Mouse (Mus musculus) CH12F3 (cell line): ENCODE results near the gene Tnfrsf4.

Experiments
- in situ Hi-C: fragments of 300-500 bp; cut with MboI; formaldehyde crosslinking; loops from 2 replicates; pipeline ENCODE4 v1.14.3; 2020; ENCODE audit warnings: low sequenced_read_pairs

The Tnfrsf4 gene

DNA sequence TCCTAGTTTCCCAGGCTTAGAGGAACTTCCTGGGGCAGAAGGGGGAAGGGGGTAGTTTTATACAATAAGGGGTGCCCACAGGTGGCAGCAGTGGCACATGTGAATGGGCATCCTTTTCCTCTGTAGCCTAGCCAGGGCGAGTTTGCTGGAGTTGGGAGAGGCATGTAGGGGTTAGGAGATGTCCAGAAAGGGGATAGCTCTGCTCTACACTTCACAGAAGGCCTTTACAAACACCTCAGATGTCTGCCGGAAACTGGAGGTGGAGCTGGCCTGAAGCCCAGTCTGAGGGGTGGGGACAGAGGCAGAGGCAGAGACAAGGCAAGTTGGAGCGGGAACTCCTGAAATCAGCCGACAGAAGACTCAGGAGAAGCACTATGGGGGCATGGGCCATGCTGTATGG is 12.4 kb downstream of the Tnfrsf4 start, which contains the start of gene Tnfrsf18:
Gene Tnfrsf18, plus strand, starts transcription at position 152 of the 400 bp plus-strand sequence.
- in situ Hi-C loops = no loop called here

DNA sequence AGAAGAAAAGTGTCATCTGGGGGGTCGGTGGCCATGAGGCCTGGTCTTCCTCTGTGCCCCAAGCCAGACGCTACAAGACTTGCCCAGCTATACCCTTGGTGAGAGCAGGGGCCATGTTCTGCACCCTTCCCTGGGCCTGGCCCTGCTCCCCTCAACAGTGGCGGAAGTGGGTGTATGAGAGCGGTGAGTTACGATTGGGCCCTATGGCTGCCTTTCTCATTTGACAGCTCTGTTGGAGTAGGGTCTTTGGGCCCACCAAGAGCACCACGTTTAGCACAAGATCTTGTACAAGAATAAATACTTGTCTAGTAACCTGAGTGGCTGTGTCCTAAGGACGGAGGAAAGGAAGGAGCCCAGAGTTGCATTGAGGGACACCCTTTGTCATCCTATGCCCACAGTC is 14.9 kb downstream of the Tnfrsf4 start:
- in situ Hi-C loops = no loop called here

DNA sequence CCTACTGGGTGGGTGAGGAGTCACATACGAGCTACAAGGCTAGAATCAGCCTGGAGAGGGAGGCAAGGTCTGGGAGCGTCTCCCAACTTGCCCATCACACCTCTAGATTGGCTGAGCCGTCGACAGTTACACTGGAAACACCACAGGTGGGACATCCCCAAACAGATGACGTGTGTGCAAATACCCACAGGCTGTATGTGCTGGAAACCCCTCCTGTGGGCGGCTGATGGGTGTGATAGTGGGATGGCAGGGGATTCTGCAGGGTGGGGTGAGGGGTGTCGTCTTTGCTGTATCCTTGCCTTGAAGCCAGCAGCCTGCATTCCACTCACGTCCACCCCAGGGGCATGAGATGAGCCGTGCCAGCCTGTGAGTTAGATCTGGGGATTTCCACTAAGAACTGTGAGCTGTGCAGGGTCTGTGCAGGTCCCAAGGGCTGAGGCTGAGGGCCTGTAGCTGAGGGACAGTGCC is 17.0 kb downstream of the Tnfrsf4 start:
- in situ Hi-C loops = loop anchor here (10.0 kb wide), 1 partner anchor 74 kb away; the partner anchor contains the start of gene 9430015G10Rik

DNA sequence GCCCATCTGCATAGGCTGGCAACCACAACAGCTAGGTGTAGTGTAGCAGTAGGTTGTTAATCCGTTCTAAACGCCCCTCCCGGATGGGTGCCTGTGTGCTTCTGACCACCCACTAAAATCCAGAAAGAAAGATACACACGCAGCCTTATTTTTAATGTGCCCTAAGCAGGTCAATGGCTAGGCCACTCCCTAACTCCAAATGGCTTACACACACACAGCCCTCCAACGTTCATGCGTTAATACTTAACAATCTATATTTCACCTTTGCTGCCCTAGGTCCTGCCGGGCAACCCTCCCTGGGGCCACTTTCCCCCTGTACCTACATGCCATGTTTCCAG is 17.6 kb downstream of the Tnfrsf4 start:
- in situ Hi-C loops = loop anchor here (10.0 kb wide), 1 partner anchor 74 kb away; the partner anchor contains the start of gene 9430015G10Rik

DNA sequence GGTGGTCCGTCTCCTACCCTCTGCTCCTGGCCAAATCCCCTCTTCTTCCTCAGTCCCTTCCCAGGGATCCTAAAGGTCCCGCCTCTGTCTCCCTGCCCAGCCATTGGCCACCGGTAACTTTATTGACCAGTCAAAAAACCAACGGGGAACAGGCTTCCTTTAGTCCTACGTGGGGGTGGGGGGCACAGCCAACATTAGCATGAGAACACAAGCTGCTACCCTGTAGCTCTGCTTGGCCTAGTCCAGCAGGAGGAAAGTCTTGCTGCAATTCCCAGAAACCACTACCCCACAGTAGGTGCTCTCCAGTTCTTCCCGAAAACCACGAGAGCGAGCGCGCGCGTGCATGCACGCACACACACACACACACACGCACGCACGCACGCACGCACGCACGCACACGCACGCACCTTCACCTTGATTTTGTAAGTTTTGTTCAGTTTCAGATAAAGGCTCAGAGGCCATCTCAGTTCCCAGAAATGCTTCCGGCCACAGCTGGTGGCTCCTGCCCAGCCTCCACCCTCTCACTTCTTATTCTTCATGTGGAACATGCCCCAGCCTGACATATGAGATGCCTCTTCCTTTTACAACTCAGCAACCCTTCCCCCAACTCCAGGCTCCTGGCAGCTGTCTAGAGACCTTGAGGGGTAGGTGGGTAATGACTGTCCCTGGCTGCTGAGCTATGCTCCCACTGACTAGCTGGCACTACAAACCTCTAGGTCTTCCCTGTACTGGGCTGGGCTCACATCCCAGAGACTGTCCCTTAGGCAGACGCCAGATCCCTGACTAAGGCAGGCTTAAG is 18.1 kb downstream of the Tnfrsf4 start:
- in situ Hi-C loops = loop anchor here (10.0 kb wide), 1 partner anchor 73 kb away; the partner anchor contains the start of gene 9430015G10Rik

DNA sequence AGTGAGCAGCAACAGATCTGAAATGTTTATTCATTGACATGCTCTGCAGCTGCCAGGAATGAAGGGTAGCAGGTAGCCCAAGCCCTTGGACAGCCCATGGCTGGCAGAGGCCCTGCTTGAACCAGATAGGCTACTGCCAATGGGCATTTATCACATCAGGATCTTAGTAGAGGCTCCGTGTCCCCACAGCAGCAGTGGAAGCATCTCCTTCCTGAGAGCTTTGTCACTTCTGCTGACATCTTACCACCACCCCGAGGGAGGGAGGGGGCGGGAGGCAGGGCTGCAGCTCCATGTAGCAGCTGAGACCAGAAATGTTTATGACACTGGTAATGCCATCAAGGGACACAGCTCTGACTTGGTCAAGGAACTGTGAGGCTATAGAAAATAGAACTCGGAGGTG is 19.2 kb downstream of the Tnfrsf4 start:
- in situ Hi-C loops = loop anchor here (10.0 kb wide), 1 partner anchor 72 kb away; the partner anchor contains the start of gene 9430015G10Rik

DNA sequence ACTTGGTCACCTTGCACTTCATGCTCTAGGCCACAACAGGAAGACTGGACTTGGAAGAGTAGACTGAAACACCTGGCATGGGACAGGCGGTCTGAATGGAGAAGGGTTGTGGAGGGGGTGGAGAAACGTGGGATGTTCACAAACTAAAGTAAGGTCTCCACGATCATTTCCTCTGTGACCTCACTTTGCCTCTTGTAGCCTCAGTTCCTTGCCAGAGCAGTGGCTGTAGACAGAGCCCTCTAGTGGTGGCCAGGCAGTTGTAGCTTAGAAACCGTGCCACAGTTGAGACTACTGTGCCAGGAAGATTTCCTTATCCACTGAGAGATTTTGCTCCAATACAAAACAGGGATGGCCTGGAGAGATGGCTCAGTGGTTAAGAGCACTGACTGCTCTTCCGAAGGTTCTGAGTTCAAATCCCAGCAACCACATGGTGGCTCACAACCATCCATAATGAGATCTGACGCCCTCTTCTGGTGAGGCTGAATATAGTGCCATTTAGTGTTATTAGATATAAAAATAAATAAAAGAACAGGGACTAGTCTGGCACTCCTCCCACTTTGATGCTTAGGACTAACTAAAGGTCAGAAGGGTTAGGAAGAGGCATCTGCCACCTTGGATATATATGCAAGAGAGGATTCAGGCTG is 20.0 kb downstream of the Tnfrsf4 start:
- in situ Hi-C loops = loop anchor here (10.0 kb wide), 1 partner anchor 71 kb away; the partner anchor contains the start of gene 9430015G10Rik

DNA sequence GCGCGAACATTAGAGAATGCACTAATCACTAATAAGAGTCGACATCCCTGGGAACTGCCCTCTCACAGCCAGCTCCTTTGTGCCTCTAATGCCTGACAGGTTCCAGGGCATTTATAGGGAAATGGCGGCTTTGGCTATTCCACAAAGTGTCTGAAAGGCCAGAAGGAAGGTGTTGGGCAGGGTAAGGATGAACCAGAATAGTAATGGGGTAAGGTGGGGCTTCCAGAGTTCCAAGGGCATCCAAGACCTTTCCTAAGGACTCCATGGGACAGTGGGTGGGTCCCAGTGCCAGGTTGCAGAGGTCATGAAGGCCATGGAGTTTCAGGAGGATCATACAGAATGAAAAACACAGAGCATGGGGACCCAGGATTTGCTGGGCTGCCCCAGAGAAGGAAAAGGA is 20.7 kb downstream of the Tnfrsf4 start:
- in situ Hi-C loops = loop anchor here (10.0 kb wide), 1 partner anchor 70 kb away; the partner anchor contains the start of gene 9430015G10Rik

DNA sequence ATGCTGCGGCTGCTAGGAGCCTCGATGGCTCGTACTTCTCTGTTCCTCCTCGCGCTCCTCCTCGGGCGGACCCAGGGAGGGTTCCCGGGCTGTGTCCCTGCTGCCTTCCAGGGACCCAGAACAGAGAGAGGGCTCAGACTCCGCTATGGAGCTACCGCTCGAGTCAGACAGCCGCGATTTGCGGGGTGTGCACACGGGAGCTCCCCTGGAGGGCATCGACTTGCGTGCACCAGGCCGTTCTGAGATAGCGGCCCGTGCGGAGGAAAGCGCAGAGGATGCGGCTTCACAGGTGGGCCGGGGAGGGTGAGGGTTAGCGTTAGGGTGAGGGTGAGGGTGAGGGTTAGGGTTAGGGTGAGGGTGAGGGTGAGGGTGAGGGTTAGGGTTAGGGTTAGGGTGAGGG is 21.3 kb downstream of the Tnfrsf4 start:
- in situ Hi-C loops = loop anchor here (10.0 kb wide), 1 partner anchor 70 kb away; the partner anchor contains the start of gene 9430015G10Rik

DNA sequence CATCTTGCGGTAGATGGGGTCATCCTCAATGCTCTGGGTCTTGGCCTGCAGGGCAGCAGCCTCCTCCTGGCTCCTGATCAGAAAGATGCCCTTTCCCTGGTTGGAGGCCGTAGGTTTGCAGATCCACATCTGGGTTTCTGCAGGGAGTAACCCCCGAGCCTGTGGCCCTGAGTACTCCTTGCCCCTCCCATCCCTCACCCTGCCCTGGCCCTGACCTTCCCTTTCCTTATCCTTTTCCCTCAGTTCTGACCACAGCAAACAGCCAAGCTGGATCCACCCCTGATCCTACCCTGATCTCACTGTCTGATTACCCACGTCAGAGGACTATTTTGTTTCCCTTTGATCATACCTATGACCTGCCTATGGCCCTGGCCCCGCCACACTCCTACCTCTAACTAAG is 31.1 kb downstream of the Tnfrsf4 start:
- in situ Hi-C loops = no loop called here

DNA sequence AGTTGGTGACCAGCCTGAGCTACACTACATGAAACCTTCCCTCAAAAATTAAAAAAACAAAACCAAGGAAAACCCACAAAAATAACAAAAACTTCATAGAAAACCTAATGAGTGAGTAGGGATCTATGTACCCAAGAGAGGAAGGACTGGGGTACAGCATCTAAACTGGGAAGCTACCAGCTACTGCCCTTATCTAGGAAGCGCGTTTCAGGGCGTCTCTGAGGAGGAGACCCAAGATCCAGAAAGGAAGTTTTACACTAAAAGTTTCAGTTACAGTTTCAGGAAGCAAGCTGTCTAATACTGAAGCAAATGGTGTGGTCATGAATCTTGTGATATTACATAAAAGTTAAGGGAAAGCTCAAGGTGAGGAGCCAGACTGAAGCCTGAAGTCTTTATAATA is 36.1 kb downstream of the Tnfrsf4 start:
- in situ Hi-C loops = no loop called here

DNA sequence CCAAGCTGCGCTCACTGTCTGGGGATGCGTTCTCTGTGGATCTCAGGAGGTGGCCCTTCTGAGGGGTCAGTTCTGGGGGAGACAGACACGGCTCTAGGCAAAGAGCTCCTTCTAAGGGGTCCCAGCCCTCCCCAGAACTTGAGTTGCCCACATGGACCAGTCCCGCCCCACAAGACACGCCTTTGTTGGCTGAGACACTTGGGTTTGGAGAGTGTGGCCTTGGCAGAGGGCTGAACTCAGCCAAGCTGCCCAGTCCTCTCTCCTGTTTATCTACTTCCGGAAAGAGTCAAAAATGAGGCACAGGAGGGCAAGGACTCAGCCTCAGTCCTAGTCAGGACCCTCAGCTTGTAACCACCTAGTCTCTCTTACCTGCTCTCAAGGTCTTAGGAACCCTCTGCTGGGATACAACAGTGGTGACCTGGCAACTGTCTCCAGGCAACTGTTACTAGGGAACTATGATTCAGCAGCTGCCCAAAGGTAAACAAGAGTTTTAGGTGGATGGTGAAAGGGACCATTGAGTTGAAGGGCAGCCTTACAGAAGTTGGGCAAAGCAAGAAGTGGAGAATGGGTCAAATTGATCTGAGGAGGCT is 36.8 kb downstream of the Tnfrsf4 start:
- in situ Hi-C loops = no loop called here

DNA sequence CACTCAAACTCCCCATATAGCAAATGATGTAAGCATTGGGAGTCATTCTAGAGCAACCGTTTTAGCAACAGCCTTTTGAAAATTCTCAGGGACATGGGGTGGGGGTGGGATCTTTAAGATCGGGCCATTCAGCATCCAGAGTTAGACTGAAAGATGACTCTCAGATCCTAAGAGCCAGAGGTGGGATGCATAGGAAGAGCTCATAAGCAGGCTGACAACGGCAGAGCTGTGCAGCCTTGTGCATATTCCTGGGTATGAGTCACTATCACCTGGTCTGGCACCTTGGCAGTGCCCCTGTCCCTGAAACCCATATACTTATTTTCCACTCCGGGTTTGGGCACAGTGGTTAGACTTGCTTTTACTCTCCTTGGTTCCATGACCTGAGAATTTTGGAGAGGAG is 39.5 kb downstream of the Tnfrsf4 start:
- in situ Hi-C loops = no loop called here

DNA sequence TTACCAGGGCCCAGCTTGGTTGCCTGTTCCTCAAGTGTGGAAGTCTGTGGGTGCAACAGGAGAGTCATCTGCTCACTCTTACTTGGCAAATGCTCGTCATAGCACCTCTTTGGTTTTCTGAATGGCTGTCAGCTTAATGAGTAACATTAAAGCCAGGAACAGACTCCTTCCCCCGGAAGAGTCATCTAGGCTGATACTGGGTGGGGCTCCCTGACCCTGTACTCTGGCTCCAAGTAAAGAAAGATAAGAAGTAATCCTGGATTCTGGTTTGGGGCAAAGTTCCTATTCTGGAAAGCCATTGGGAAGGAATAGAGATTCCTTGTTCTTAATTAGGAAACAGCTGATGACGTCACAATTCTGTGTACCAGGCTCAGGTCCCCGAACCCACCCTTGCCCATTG is 40.5 kb downstream of the Tnfrsf4 start:
- in situ Hi-C loops = no loop called here

DNA sequence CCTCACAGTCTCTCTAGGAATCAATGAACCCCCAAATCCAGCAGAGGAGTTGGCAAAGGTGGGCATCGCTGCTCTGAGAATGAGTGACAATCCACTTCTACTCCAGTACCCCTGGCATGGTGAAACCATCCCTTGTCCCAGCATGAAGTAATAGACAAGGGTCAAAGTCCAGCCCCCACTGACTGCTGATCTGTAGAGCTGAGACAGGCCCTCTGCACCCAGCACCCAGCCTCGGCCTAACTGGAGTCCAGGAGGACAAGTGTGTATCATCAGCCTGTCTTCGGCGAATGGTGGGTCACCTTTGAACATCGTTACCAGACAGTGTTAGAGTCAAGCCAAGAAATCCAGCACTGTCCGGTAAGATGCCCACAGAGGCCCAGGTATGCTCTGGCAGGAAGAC is 41.0 kb downstream of the Tnfrsf4 start:
- in situ Hi-C loops = no loop called here

DNA sequence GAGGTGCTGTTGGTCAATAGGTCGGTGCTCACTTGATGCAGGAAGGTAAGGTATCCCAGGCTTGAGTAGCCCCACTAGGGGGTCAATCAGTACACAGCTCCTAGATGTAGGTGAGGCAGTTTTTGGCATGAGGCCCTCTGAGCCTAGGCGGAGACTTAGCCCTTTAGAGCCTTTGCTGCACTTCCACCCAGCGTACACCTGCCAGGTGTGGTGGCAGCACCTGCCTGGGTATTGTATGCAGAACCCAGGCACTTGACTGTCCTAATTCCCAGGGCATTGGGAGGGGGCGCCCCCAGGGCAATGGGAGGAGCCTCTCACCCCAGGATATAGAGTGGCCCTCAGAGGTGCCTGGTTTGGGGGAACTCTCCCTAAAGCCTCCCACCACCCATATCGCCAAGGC is 41.5 kb downstream of the Tnfrsf4 start:
- in situ Hi-C loops = no loop called here

DNA sequence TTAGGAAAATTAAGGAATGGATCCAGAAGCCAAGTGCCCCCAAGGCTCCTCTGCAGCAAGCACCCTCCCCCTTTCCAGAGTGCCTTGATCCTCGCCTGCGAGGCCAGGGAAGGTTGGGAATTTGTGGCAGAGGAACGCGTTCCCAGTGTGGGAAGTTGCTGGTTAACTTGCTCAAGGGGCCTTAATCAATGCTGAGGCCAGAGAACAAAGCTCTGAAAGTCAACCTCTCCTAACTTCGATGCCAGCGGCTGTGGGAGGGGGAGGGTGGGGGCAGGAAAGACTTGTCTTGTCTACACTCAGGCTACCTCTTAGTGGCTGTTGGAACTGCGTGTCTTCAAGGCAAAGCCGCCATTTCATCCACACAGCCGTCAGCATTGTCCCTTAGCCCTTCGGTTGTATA is 44.1 kb downstream of the Tnfrsf4 start:
- in situ Hi-C loops = no loop called here

DNA sequence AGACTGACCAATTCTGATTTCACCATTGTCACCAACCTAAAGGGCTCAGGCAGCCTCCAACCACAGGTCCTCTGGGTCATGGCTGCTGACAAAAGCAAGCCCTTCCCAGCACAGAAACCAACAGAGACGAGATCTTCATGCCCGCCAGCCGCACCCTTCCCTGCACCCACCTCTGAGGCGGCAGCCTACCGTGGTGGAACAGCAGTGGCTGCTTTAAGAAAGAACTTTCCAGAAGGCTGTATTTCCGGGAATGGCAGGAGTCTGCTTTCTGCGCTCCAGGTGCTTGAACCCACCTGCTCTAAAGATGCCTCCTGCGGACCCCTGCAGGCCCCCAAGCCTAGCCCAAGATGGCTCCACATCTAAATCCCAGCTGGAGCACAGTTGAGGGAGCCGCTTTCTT is 45.2 kb downstream of the Tnfrsf4 start:
- in situ Hi-C loops = no loop called here

DNA sequence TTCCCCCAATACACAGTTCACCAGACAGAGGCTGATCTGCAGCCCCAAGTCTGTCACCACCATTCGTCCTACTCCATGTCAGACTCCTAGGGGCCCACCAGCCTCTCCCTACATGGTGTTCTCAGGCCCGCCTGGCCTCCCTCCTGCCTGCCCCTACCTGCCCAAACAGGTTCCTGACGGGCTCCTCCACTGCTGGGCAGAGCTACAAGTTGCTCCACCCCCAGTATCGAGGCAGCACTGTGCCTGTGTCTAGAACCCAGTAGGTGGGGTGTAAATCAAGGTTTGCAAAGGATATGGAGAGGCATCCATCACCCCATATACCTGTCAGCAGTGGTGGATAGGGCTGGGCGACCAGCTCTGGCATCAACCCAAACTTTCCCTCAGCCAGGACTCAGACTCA is 45.6 kb downstream of the Tnfrsf4 start, which contains the start of gene Ttll10:
Gene Ttll10, minus strand, starts transcription at position 154 of the 400 bp plus-strand sequence.
- in situ Hi-C loops = no loop called here

DNA sequence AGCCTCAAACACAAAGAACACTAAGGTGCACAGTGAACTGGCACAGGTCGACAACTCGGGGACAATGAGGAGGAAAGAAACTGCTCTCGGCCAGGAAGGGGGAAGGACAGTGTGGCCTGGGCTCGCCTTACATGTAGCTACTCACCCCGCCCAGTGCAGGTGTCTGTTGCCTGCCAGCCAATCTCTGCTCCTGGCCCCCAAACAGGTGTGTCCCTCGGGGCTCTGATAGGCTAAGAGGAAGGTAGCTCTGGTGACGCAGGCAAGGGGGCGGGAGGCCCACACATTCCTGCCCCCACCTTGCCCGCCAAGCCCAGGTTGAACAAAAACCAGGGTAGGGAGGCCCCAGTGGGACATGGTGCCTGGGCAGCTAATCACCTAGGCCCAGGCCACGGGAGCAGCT is 46.1 kb downstream of the Tnfrsf4 start:
- in situ Hi-C loops = no loop called here

DNA sequence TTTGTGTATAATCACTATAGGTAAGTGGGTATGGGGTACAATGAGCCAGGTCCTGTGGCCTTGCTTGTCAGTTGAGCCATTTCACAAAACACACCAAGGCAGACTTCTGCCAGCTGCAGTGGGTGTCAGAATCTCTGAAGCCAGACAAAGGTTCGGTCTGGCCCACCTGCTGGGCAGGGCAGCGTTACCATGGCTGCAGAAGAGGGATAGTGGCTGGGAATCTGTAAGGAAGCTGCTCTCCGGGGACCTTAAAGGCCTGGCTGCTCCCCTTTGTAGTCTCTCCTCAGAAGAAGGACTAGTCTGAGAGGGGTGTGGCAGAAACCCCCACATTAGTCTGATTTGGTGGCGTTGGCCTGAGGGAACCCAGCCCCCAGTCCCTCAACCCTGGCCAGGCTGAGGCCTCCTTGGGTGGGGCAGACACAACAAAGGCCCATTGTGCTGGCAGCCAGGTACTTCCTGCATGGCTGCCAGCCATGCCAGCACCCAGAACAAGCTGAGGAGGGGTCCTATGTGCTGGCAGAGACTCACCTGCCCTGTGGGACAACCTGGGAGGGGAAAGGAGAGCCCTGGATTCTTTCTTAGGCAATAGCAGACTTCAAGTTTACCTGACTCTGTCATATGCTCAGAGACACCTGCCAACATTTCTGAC is 50.3 kb downstream of the Tnfrsf4 start:
- in situ Hi-C loops = no loop called here
